Comparison of ENCODE assay signal across 22 mouse cellular contexts in genomic region chr13:20098594-20098965, GRCm38 (mm10). TPM values are rescaled to one million over a fixed set of nuclear protein-coding genes. Genes with fewer than 3 reads are reported as not detected.
A peak's percentile ranks its signal among the peaks of the same experiment; 100 is the strongest.
DNase-seq lines count a peak whose midpoint lies in the region; ATAC-seq and TF ChIP-seq lines count a peak whose summit lies in the region.
"Had no signal": no experiment of that assay in that cellular context is flagged by ENCODE, and none has a peak within 500 bp of the region (broad histone marks: within the 10 kb centered on the region; RNA-seq: fewer than 3 reads in every experiment).

No protein-coding gene starts in this region.

- no peaks in the 10 kb centered on the region for H3K36me3 ChIP-seq in forebrain, embryonic 15.5 days
- H3K36me3 ChIP-seq in forebrain, embryonic 10.5 days (replicated peaks): no peaks in the 10 kb centered on the region
- H3K36me3 ChIP-seq in liver, postnatal 0 days (replicated peaks; ENCODE audit: insufficient read depth, low read length): no peaks in the 10 kb centered on the region
- no peaks in the 10 kb centered on the region for H3K36me3 ChIP-seq in liver, embryonic 11.5 days (ENCODE audit: control insufficient read depth, insufficient read depth, low read length)
- H3K36me3 ChIP-seq in ES-Bruce4 (ENCODE audit: control insufficient read depth, insufficient read depth, low read length, poor library complexity, severe bottlenecking): no peaks in the 10 kb centered on the region
- H3K36me3 ChIP-seq: embryonic facial prominence, embryonic 12.5 days; hindbrain, embryonic 12.5 days; kidney, embryonic 15.5 days; limb, embryonic 12.5 days; liver, embryonic 13.5 days; midbrain, embryonic 10.5 days had no signal

- 43% methylated on average over 3 of the region's 3 CpGs for WGBS in forebrain, embryonic 15.5 days
- 85% methylated on average over 3 of the region's 3 CpGs for WGBS in forebrain, embryonic 10.5 days
- 74% methylated on average over 3 of the region's 3 CpGs for WGBS in liver, postnatal 0 days (ENCODE audit: insufficient replicate concordance)
- WGBS in liver, embryonic 11.5 days: 80% methylated on average over 3 of the region's 3 CpGs

- no peak overlapping the region for H3K9ac ChIP-seq in forebrain, embryonic 15.5 days (replicated peaks)
- no peak overlapping the region for H3K9ac ChIP-seq in liver, postnatal 0 days (replicated peaks)
- no peak overlapping the region for H3K9ac ChIP-seq in liver, embryonic 11.5 days (ENCODE audit: low read depth, low read length)
- no peak overlapping the region for H3K9ac ChIP-seq in ES-Bruce4 (ENCODE audit: low read depth, poor library complexity, severe bottlenecking)
- H3K9ac ChIP-seq: embryonic facial prominence, embryonic 12.5 days; hindbrain, embryonic 12.5 days; kidney, embryonic 15.5 days; limb, embryonic 12.5 days; liver, embryonic 13.5 days had no signal

- H3K4me1 ChIP-seq in forebrain, embryonic 15.5 days: no peaks in the 10 kb centered on the region
- peaks cover 24% of the 10 kb centered on the region for H3K4me1 ChIP-seq in forebrain, embryonic 10.5 days
- peaks cover 12% of the 10 kb centered on the region for H3K4me1 ChIP-seq in liver, postnatal 0 days (ENCODE audit: insufficient read depth)
- peaks cover 12% of the 10 kb centered on the region for H3K4me1 ChIP-seq in liver, embryonic 11.5 days (replicated peaks; ENCODE audit: control insufficient read depth, insufficient read depth, low read length)
- peaks cover 2% of the 10 kb centered on the region for H3K4me1 ChIP-seq in ES-Bruce4 (ENCODE audit: control insufficient read depth, insufficient read depth, low read length)
- H3K4me1 ChIP-seq: limb, embryonic 12.5 days had no signal

- H3K4me3 ChIP-seq in forebrain, embryonic 15.5 days: no peak overlapping the region
- no peak overlapping the region for H3K4me3 ChIP-seq in forebrain, embryonic 10.5 days
- no peak overlapping the region for H3K4me3 ChIP-seq in liver, postnatal 0 days (ENCODE audit: low read depth, low read length)
- H3K4me3 ChIP-seq in liver, embryonic 11.5 days (ENCODE audit: low read depth, low read length): no peak overlapping the region
- no peak overlapping the region for H3K4me3 ChIP-seq in ES-Bruce4 (ENCODE audit: low read depth, low read length)
- H3K4me3 ChIP-seq: embryonic facial prominence, embryonic 12.5 days; hindbrain, embryonic 12.5 days; kidney, embryonic 15.5 days; limb, embryonic 12.5 days; liver, embryonic 13.5 days; midbrain, embryonic 10.5 days; myocyte had no signal

- no peak for TF ChIP-seq CTCF in liver, postnatal 0 days (IDR thresholded peaks at IDR 0.05; ENCODE audit: low read depth)
- no peak for TF ChIP-seq CTCF in ES-Bruce4 (IDR thresholded peaks at IDR 0.05; ENCODE audit: low read depth, low read length)

- no peak for TF ChIP-seq POLR2A in ES-Bruce4 (IDR thresholded peaks at IDR 0.05; ENCODE audit: insufficient read depth, low read length)

- TF ChIP-seq EP300 in liver, postnatal 0 days (IDR thresholded peaks at IDR 0.05; ENCODE audit: low read depth): no peak
- no peak for TF ChIP-seq EP300 in ES-Bruce4 (IDR thresholded peaks at IDR 0.05; ENCODE audit: insufficient read depth, low read depth, low read length)

- no peak overlapping the region for H3K4me2 ChIP-seq in forebrain, embryonic 15.5 days (replicated peaks)
- no peak overlapping the region for H3K4me2 ChIP-seq in liver, postnatal 0 days (ENCODE audit: low read depth, low read length)
- no peak overlapping the region for H3K4me2 ChIP-seq in liver, embryonic 11.5 days
- H3K4me2 ChIP-seq: embryonic facial prominence, embryonic 12.5 days; heart, embryonic 11.5 days; hindbrain, embryonic 12.5 days; kidney, embryonic 15.5 days; limb, embryonic 12.5 days; liver, embryonic 13.5 days had no signal

- DNase-seq in forebrain, embryonic 10.5 days (ENCODE audit: extremely low spot score, low spot score): no peak
- no peak for DNase-seq in liver, postnatal 0 days
- no peak for DNase-seq in liver, embryonic 11.5 days (ENCODE audit: low spot score)
- DNase-seq in naive thymus-derived CD4-positive, alpha-beta T cell, adult 2 months (ENCODE audit: low read depth): peak; percentile 21
- no peak for DNase-seq in adrenal gland, postnatal 10 days
- DNase-seq: cerebellum, adult 18-20 months; cerebellum, postnatal 14 days; kidney, postnatal 36 days; liver, embryonic 13.5 days; right cerebral cortex, adult 18-20 months; right cerebral cortex, postnatal 4 days had no signal

- ATAC-seq in forebrain, embryonic 15.5 days (replicated peaks): peak; percentile 26; the same call in 1 of the 2 replicates
- no peak for ATAC-seq in liver, postnatal 0 days
- no peak for ATAC-seq in liver, embryonic 11.5 days (replicated peaks; ENCODE audit: low FRiP score)
- ATAC-seq: intestine, postnatal 0 days; midbrain, embryonic 16.5 days had no signal

- H3K27ac ChIP-seq in forebrain, embryonic 15.5 days (replicated peaks): no peak overlapping the region
- no peak overlapping the region for H3K27ac ChIP-seq in forebrain, embryonic 10.5 days
- H3K27ac ChIP-seq in liver, postnatal 0 days (ENCODE audit: low read depth): peak overlapping the region; percentile 39; the same call in 1 of the 2 replicates
- no peak overlapping the region for H3K27ac ChIP-seq in liver, embryonic 11.5 days (ENCODE audit: low read depth, low read length)
- 0 out of 2 replicates have a peak overlapping the region, but pooled peaks have one; percentile 91 for H3K27ac ChIP-seq in ES-Bruce4 (ENCODE audit: insufficient read depth, low read length)
- H3K27ac ChIP-seq: embryonic facial prominence, embryonic 12.5 days; hindbrain, embryonic 12.5 days; limb, embryonic 12.5 days; liver, embryonic 13.5 days; midbrain, embryonic 10.5 days had no signal

- no peaks in the 10 kb centered on the region for H3K9me3 ChIP-seq in forebrain, embryonic 15.5 days
- no peaks in the 10 kb centered on the region for H3K9me3 ChIP-seq in forebrain, embryonic 10.5 days
- no peaks in the 10 kb centered on the region for H3K9me3 ChIP-seq in liver, postnatal 0 days (ENCODE audit: low read length)
- no peaks in the 10 kb centered on the region for H3K9me3 ChIP-seq in liver, embryonic 11.5 days (ENCODE audit: control insufficient read depth, low read length)
- no peaks in the 10 kb centered on the region for H3K9me3 ChIP-seq in ES-Bruce4 (replicated peaks; ENCODE audit: control insufficient read depth, insufficient read depth, low read length, poor library complexity, severe bottlenecking)
- H3K9me3 ChIP-seq: embryonic facial prominence, embryonic 12.5 days; hindbrain, embryonic 12.5 days; kidney, embryonic 15.5 days; limb, embryonic 12.5 days; liver, embryonic 13.5 days; midbrain, embryonic 10.5 days had no signal

- peaks cover 17% of the 10 kb centered on the region for H3K27me3 ChIP-seq in forebrain, embryonic 15.5 days
- no peaks in the 10 kb centered on the region; the same call in 1 of the 2 replicates for H3K27me3 ChIP-seq in forebrain, embryonic 10.5 days (ENCODE audit: poor library complexity, severe bottlenecking)
- no peaks in the 10 kb centered on the region for H3K27me3 ChIP-seq in liver, postnatal 0 days (ENCODE audit: insufficient read depth, low read length)
- no peaks in the 10 kb centered on the region for H3K27me3 ChIP-seq in liver, embryonic 11.5 days (replicated peaks; ENCODE audit: control insufficient read depth, insufficient read depth, low read length)
- no peaks in the 10 kb centered on the region for H3K27me3 ChIP-seq in ES-Bruce4 (ENCODE audit: control insufficient read depth, insufficient read depth, low read length, poor library complexity, severe bottlenecking)
- H3K27me3 ChIP-seq: embryonic facial prominence, embryonic 12.5 days; hindbrain, embryonic 12.5 days had no signal

RNA-seq across cellular contexts. Expression of gene Elmo1, which starts 8.2 kb away (rescaled TPM):
- polyA plus RNA-seq in forebrain, embryonic 15.5 days (2015; fragmentation: Nextera tagmentation; extraction: Ambion mirVana): 31.5 and 34.9 TPM in 2 replicates
- 8.9 and 9.4 TPM in 2 replicates for polyA plus RNA-seq in forebrain, embryonic 10.5 days (2016; fragmentation: Nextera tagmentation; extraction: Ambion mirVana)
- 2.7 and 3.1 TPM in 2 replicates for polyA plus RNA-seq in liver, postnatal 0 days (2015; fragmentation: Nextera tagmentation; extraction: Ambion mirVana)
- 8.9 and 10.6 TPM in 2 replicates for polyA plus RNA-seq in liver, embryonic 11.5 days (2014; fragmentation: Nextera tagmentation; extraction: Ambion mirVana)
- 16.1 and 18.7 TPM in 2 replicates for polyA plus RNA-seq in ES-Bruce4 (2011; ENCODE audit: insufficient read depth, insufficient read length, low read depth, missing spikeins)
- total RNA-seq in adrenal gland, postnatal 10 days (2021): 10 to 100 TPM; 17.9 to 24.9 TPM

Comparison
In these comparisons a context has a peak if more than half of its experiments do, and no peak if none do; other contexts are left out.
1. H3K27ac ChIP-seq: peak in liver, postnatal 0 days (single experiment) and ES-Bruce4 (single experiment); none in forebrain, embryonic 15.5 days (single experiment), forebrain, embryonic 10.5 days (single experiment) and liver, embryonic 11.5 days (single experiment).